Mouse (Mus musculus) layer of hippocampus, adult 18-20 months (tissue): ENCODE results near the gene Krtap29-1. TPM values are rescaled to one million over a fixed set of nuclear protein-coding genes. Genes with fewer than 3 reads are reported as not detected.

Experiments
- DNase-seq, 2 experiments: peaks; one replicate each; pipeline ENCODE4 v3.0.0; 2022; ENCODE audit warnings: low spot score in 2 of 2
- long read RNA-seq: library from polyadenylated mRNA; stranded (forward); transcript quantifications from one replicate; pipeline ENCODE4 v2.0.0, GENCODE M21; 2021
- total RNA-seq, 2 experiments: library from RNA; stranded (reverse); gene quantifications; 2 replicates each; pipeline ENCODE4 v1.2.3; 2021

The Krtap29-1 gene
- not detected for total RNA-seq
- long read RNA-seq, result 0 reads

GRCm38 (mm10) chr11:99978953-99979352, at the start of gene Krtap29-1:
Gene Krtap29-1 (minus strand): TSS chr11:99979053.
- DNase-seq, result no peak

- no peak for DNase-seq
Observed at GRCm38 (mm10) chr11:100021438-100021837, 42.6 kb upstream of the Krtap29-1 start.

- no peak for DNase-seq
Observed at GRCm38 (mm10) chr11:100019466-100019865, 40.6 kb upstream of the Krtap29-1 start.

GRCm38 (mm10) chr11:100016112-100016511, 37.3 kb upstream of the Krtap29-1 start, which contains the start of gene Krt33a:
Gene Krt33a (minus strand): TSS chr11:100016212.
- no peak for DNase-seq

GRCm38 (mm10) chr11:100013691-100014171, 34.9 kb upstream of the Krtap29-1 start:
- no peak for DNase-seq

GRCm38 (mm10) chr11:100010682-100011081, 31.8 kb upstream of the Krtap29-1 start:
- DNase-seq, result no peak

GRCm38 (mm10) chr11:100008336-100008735, 29.5 kb upstream of the Krtap29-1 start:
- DNase-seq, result no peak

- DNase-seq, result no peak
Observed at GRCm38 (mm10) chr11:100006624-100007023, 27.8 kb upstream of the Krtap29-1 start.

GRCm38 (mm10) chr11:100005905-100006304, 27.1 kb upstream of the Krtap29-1 start:
- DNase-seq, result no peak

- DNase-seq, result peak; percentile 35 to 73
Observed at GRCm38 (mm10) chr11:100004846-100005245, 26.0 kb upstream of the Krtap29-1 start.

- DNase-seq, result no peak
Observed at GRCm38 (mm10) chr11:99999091-99999490, 20.2 kb upstream of the Krtap29-1 start.

- DNase-seq, result no peak
Observed at GRCm38 (mm10) chr11:99994384-99994661, 15.5 kb upstream of the Krtap29-1 start.

GRCm38 (mm10) chr11:99993620-99994383, 14.9 kb upstream of the Krtap29-1 start, which contains the start of gene Krtap17-1:
Gene Krtap17-1 (minus strand): TSS chr11:99993994.
- DNase-seq, result no peak

GRCm38 (mm10) chr11:99990571-99990970, 11.7 kb upstream of the Krtap29-1 start:
- DNase-seq, result no peak

- no peak for DNase-seq
Observed at GRCm38 (mm10) chr11:99989881-99990405, 11.1 kb upstream of the Krtap29-1 start.

GRCm38 (mm10) chr11:99988530-99988929, 9.7 kb upstream of the Krtap29-1 start:
- DNase-seq, result no peak

- DNase-seq, result no peak
Observed at GRCm38 (mm10) chr11:99986180-99986647, 7.4 kb upstream of the Krtap29-1 start, which contains the start of gene Krtap16-1. Gene Krtap16-1 (minus strand): TSS chr11:99986597.

GRCm38 (mm10) chr11:99985291-99986092, 6.6 kb upstream of the Krtap29-1 start:
- DNase-seq, result peak; percentile 20 to 30

- DNase-seq, result no peak
Observed at GRCm38 (mm10) chr11:99983442-99983841, 4.6 kb upstream of the Krtap29-1 start.

- no peak for DNase-seq
Observed at GRCm38 (mm10) chr11:99982731-99983130, 3.9 kb upstream of the Krtap29-1 start.

GRCm38 (mm10) chr11:99965961-99966360, 12.9 kb downstream of the Krtap29-1 start:
- DNase-seq, result no peak

- DNase-seq, result no peak
Observed at GRCm38 (mm10) chr11:99964213-99964612, 14.6 kb downstream of the Krtap29-1 start.
